Mouse (Mus musculus) c-Kit-positive CD71-positive TER-119-positive erythroid progenitor cells, embryonic 14.5 days (primary cell): ENCODE measurements at regions not wholly inside any gene's neighbourhood (a gene's known extent, or its start where the extent isn't known, plus 50 kb on each side); places are given as distances from the start of the nearest gene placed in this dataset.

ENCODE experiments used
- DNase-seq: peaks from one replicate; pipeline ENCODE4 v3.0.0-alpha.2; 2013; ENCODE audit warnings: low spot score

GRCm38 (mm10) chr3:157842872-157843271 is 82.0 kb downstream of the Cth start:
- no peak for DNase-seq

- DNase-seq, result no peak
These were observed 83.6 kb downstream of the Cth start for GRCm38 (mm10) chr3:157841164-157841719.

- DNase-seq, result no peak
These were observed 120.6 kb downstream of the Cth start for GRCm38 (mm10) chr3:157804307-157804706.

GRCm38 (mm10) chr3:157803356-157803755 is 121.5 kb downstream of the Cth start:
- DNase-seq, result no peak

GRCm38 (mm10) chr3:157787559-157788256 is 137.2 kb downstream of the Cth start:
- no peak for DNase-seq

GRCm38 (mm10) chr3:157781071-157781470 is 143.8 kb downstream of the Cth start:
- no peak for DNase-seq

- no peak for DNase-seq
These were observed 147.1 kb downstream of the Cth start for GRCm38 (mm10) chr3:157777779-157778178.

GRCm38 (mm10) chr3:157763487-157764199 is 161.2 kb downstream of the Cth start:
- no peak for DNase-seq

GRCm38 (mm10) chr3:157759856-157760255 is 165.0 kb downstream of the Cth start:
- DNase-seq, result no peak

- DNase-seq, result no peak
These were observed 170.1 kb downstream of the Cth start for GRCm38 (mm10) chr3:157754826-157755225.

GRCm38 (mm10) chr3:157750266-157750665 is 174.6 kb downstream of the Cth start:
- no peak for DNase-seq

GRCm38 (mm10) chr3:157748395-157749037 is 176.4 kb downstream of the Cth start:
- DNase-seq, result no peak

- DNase-seq, result no peak
These were observed 176.3 kb downstream of the Ptger3 start for GRCm38 (mm10) chr3:157743000-157743399.

GRCm38 (mm10) chr3:157739628-157740294 is 173.1 kb downstream of the Ptger3 start:
- no peak for DNase-seq

- no peak for DNase-seq
These were observed 165.6 kb downstream of the Ptger3 start for GRCm38 (mm10) chr3:157732136-157732940.

GRCm38 (mm10) chr3:157729711-157730367 is 163.1 kb downstream of the Ptger3 start:
- no peak for DNase-seq

GRCm38 (mm10) chr3:157724542-157724941 is 157.8 kb downstream of the Ptger3 start:
- no peak for DNase-seq

GRCm38 (mm10) chr3:157723184-157723583 is 156.5 kb downstream of the Ptger3 start:
- no peak for DNase-seq

- DNase-seq, result peak; percentile 51
These were observed 150.7 kb downstream of the Ptger3 start for GRCm38 (mm10) chr3:157717313-157717921.

- DNase-seq, result no peak
These were observed 147.3 kb downstream of the Ptger3 start for GRCm38 (mm10) chr3:157714023-157714422.
